Mouse (Mus musculus) Muller cell, postnatal 12 days (primary cell): ENCODE data around the gene Ccnd1.
"Not testable (repeated sequence)": the region's sequence is repeated elsewhere in the genome, so short reads cannot be mapped to it uniquely, and the experiment has no call there.

Source experiments
- DNase-seq: peaks from one replicate; pipeline ENCODE4 v3.0.0-alpha.2; 2015; ENCODE audit errors: inconsistent ontology term

The Ccnd1 gene

GRCm38 (mm10) chr7:144911121-144911520 is 28.6 kb downstream of the Ccnd1 start:
- DNase-seq, result no peak

GRCm38 (mm10) chr7:144908705-144909104 is 31.0 kb downstream of the Ccnd1 start:
- no peak for DNase-seq

GRCm38 (mm10) chr7:144907793-144908192 is 31.9 kb downstream of the Ccnd1 start:
- DNase-seq, result no peak

GRCm38 (mm10) chr7:144906708-144907397 is 32.9 kb downstream of the Ccnd1 start:
- peak; percentile 56 for DNase-seq

- not testable (repeated sequence) for DNase-seq
Observed at GRCm38 (mm10) chr7:144905514-144905913, 34.2 kb downstream of the Ccnd1 start.

GRCm38 (mm10) chr7:144898506-144898905 is 41.2 kb downstream of the Ccnd1 start:
- DNase-seq, result no peak

GRCm38 (mm10) chr7:144896294-144897218 is 43.2 kb downstream of the Ccnd1 start, which contains the start of gene Fgf15:
Fgf15 (plus strand) TSS chr7:144896531.
- DNase-seq, result peak; percentile 32

GRCm38 (mm10) chr7:144895305-144896111 is 44.2 kb downstream of the Ccnd1 start:
- DNase-seq, result peak; percentile 63

GRCm38 (mm10) chr7:144894706-144895105 is 45.0 kb downstream of the Ccnd1 start:
- no peak for DNase-seq

GRCm38 (mm10) chr7:144894191-144894590 is 45.5 kb downstream of the Ccnd1 start:
- DNase-seq, result no peak

- no peak for DNase-seq
Observed at GRCm38 (mm10) chr7:144892322-144892721, 47.4 kb downstream of the Ccnd1 start.

- no peak for DNase-seq
Observed at GRCm38 (mm10) chr7:144891863-144892262, 47.9 kb downstream of the Ccnd1 start.

- not testable (repeated sequence) for DNase-seq
Observed at GRCm38 (mm10) chr7:144890661-144891060, 49.1 kb downstream of the Ccnd1 start.

GRCm38 (mm10) chr7:144888564-144889299 is 51.0 kb downstream of the Ccnd1 start:
- no peak for DNase-seq

- no peak for DNase-seq
Observed at GRCm38 (mm10) chr7:144887672-144888071, 52.1 kb downstream of the Ccnd1 start.

- DNase-seq, result no peak
Observed at GRCm38 (mm10) chr7:144883106-144883505, 56.6 kb downstream of the Ccnd1 start.
